Mouse (Mus musculus) forebrain, embryonic 15.5 days (tissue): ENCODE data around the gene Pex10. TPM values are rescaled to one million over a fixed set of nuclear protein-coding genes. Genes with fewer than 3 reads are reported as not detected.

Experiments used
- ATAC-seq: fragments of 200-750 bp; cut with Nextera tagmentation; replicated peaks from 2 replicates; pipeline ENCODE4 v1.8.0; 2017; ENCODE audit warnings: mild to moderate bottlenecking, moderate TSS enrichment, moderate library complexity
- H3K27ac ChIP-seq: fragments of 300-500 bp; sonication (generic); replicated peaks from 2 replicates; pipeline ENCODE4 v1.5.1; 2015; ENCODE audit warnings: mild to moderate bottlenecking, inconsistent platforms
- H3K27me3 ChIP-seq: fragments of 300-500 bp; sonication (generic); 2 replicates; pipeline ENCODE4 v1.6.1; 2015; ENCODE audit warnings: inconsistent platforms
- H3K36me3 ChIP-seq: fragments of 300-500 bp; sonication (generic); 2 replicates; pipeline ENCODE4 v1.6.1; 2015; ENCODE audit warnings: mild to moderate bottlenecking, inconsistent platforms
- H3K4me1 ChIP-seq: fragments of 300-500 bp; sonication (generic); 2 replicates; pipeline ENCODE4 v1.6.1; 2015; ENCODE audit warnings: inconsistent platforms
- H3K4me2 ChIP-seq: fragments of 300-500 bp; sonication (generic); replicated peaks from 2 replicates; pipeline ENCODE4 v1.6.1; 2015; ENCODE audit warnings: mild to moderate bottlenecking, inconsistent platforms
- H3K4me3 ChIP-seq: fragments of 300-500 bp; sonication (generic); 2 replicates; pipeline ENCODE4 v1.5.1; 2015; ENCODE audit warnings: mild to moderate bottlenecking, inconsistent platforms
- H3K9ac ChIP-seq: fragments of 300-500 bp; sonication (generic); replicated peaks from 2 replicates; pipeline ENCODE4 v1.6.1; 2015; ENCODE audit warnings: mild to moderate bottlenecking, inconsistent platforms
- H3K9me3 ChIP-seq: fragments of 300-500 bp; sonication (generic); 2 replicates; pipeline ENCODE4 v1.6.1; 2016; ENCODE audit warnings: inconsistent platforms
- WGBS: fragments of 180-500 bp; shearing (Covaris S2); methylation state at CpG from one replicate; pipeline ENCODE4 v1.1.7; 2015; ENCODE audit warnings: mixed read lengths; 5-methylcytosine and 5-hydroxymethylcytosine counted together
- polyA plus RNA-seq: library from polyadenylated mRNA; unstranded; fragments of >200 nt; fragmentation: Nextera tagmentation; extraction: Ambion mirVana; gene quantifications from 2 replicates; pipeline ENCODE4 v1.2.1, GENCODE M21; 2015

The Pex10 gene
- polyA plus RNA-seq, 1 experiment from 2014 or later = 22.0 TPM

GRCm38 (mm10) chr4:155085206-155086107 lies 18.6 kb downstream of the Pex10 start:
- WGBS = 6% methylated on average over 35 of the region's 35 CpGs

GRCm38 (mm10) chr4:155086108-155087024 lies 19.6 kb downstream of the Pex10 start, which contains the start of the genes Rer1 and Morn1:
Rer1 (minus strand) TSS chr4:155086382.
Morn1 (plus strand) TSS chr4:155086577.
- Histone ChIP-seq H3K27ac (peak within 1 kb of the TSS; percentile 93), H3K9ac (peak within 1 kb of the TSS; percentile 90), H3K9me3 (no peaks in the 10 kb centered on the region), H3K27me3 (no peaks in the 10 kb centered on the region), H3K4me2 (peak within 1 kb of the TSS; percentile 95), H3K36me3 (peaks cover 9% of the 10 kb centered on the region), H3K4me1 (peaks cover 25% of the 10 kb centered on the region), H3K4me3 (peak within 1 kb of the TSS; percentile 98)
- WGBS = under 1% methylated on average over 85 of the region's 85 CpGs
- ATAC-seq = peak; percentile 98

More at GRCm38 (mm10) chr4:155085206-155086107, 18.6 kb downstream of the Pex10 start:
- H3K9ac ChIP-seq = peak overlapping the region; percentile 90
- peak overlapping the region; percentile 93 for H3K27ac ChIP-seq
- ATAC-seq = no peak
- no peaks in the 10 kb centered on the region for H3K27me3 ChIP-seq
- H3K4me1 ChIP-seq = peaks cover 25% of the 10 kb centered on the region
- peak overlapping the region; percentile 98 for H3K4me3 ChIP-seq
- H3K36me3 ChIP-seq = peaks cover 16% of the 10 kb centered on the region
- peak overlapping the region; percentile 95 for H3K4me2 ChIP-seq
- H3K9me3 ChIP-seq = no peaks in the 10 kb centered on the region

GRCm38 (mm10) chr4:155089241-155089640 lies 22.4 kb downstream of the Pex10 start:
- H3K27me3 ChIP-seq = no peaks in the 10 kb centered on the region
- no peak for ATAC-seq
- H3K36me3 ChIP-seq = 0 out of 2 replicates have a peak, but pooled peaks cover 2% of the 10 kb centered on the region
- H3K9ac ChIP-seq = no peak overlapping the region
- no peak overlapping the region for H3K4me2 ChIP-seq
- H3K9me3 ChIP-seq = no peaks in the 10 kb centered on the region
- H3K4me1 ChIP-seq = peaks cover 23% of the 10 kb centered on the region
- H3K4me3 ChIP-seq = no peak overlapping the region
- 89% methylated on average over 5 of the region's 5 CpGs for WGBS
- H3K27ac ChIP-seq = no peak overlapping the region

GRCm38 (mm10) chr4:155090147-155090546 lies 23.3 kb downstream of the Pex10 start:
- Histone ChIP-seq H3K36me3 (0 out of 2 replicates have a peak, but pooled peaks cover 2% of the 10 kb centered on the region), H3K27ac (no peak overlapping the region), H3K4me1 (peaks cover 14% of the 10 kb centered on the region), H3K9me3 (no peaks in the 10 kb centered on the region), H3K9ac (no peak overlapping the region), H3K4me2 (no peak overlapping the region), H3K27me3 (no peaks in the 10 kb centered on the region), H3K4me3 (no peak overlapping the region)
- WGBS = 98% methylated on average over 4 of the region's 4 CpGs
- ATAC-seq = no peak

GRCm38 (mm10) chr4:155090688-155091449 lies 24.1 kb downstream of the Pex10 start:
- Histone ChIP-seq H3K27me3 (no peaks in the 10 kb centered on the region), H3K9me3 (no peaks in the 10 kb centered on the region), H3K4me2 (no peak overlapping the region), H3K4me3 (no peak overlapping the region), H3K36me3 (0 out of 2 replicates have a peak, but pooled peaks cover 2% of the 10 kb centered on the region), H3K9ac (no peak overlapping the region), H3K4me1 (peaks cover 12% of the 10 kb centered on the region), H3K27ac (no peak overlapping the region)
- 94% methylated on average over 13 of the region's 13 CpGs for WGBS
- ATAC-seq = no peak

GRCm38 (mm10) chr4:155092718-155093430 lies 26.1 kb downstream of the Pex10 start:
- 92% methylated on average over 19 of the region's 19 CpGs for WGBS
- H3K27me3 ChIP-seq = no peaks in the 10 kb centered on the region

GRCm38 (mm10) chr4:155093431-155094149 lies 26.8 kb downstream of the Pex10 start:
- WGBS = 87% methylated on average over 7 of the region's 7 CpGs
- Histone ChIP-seq H3K9me3 (no peaks in the 10 kb centered on the region), H3K9ac (no peak overlapping the region), H3K27ac (no peak overlapping the region), H3K27me3 (no peaks in the 10 kb centered on the region), H3K4me3 (no peak overlapping the region), H3K4me1 (peaks cover 4% of the 10 kb centered on the region), H3K4me2 (no peak overlapping the region), H3K36me3 (0 out of 2 replicates have a peak, but pooled peaks cover 2% of the 10 kb centered on the region)
- ATAC-seq = no peak

More at GRCm38 (mm10) chr4:155092718-155093430, 26.1 kb downstream of the Pex10 start:
- Histone ChIP-seq H3K9me3 (no peaks in the 10 kb centered on the region), H3K9ac (no peak overlapping the region), H3K27ac (no peak overlapping the region), H3K4me2 (no peak overlapping the region), H3K36me3 (0 out of 2 replicates have a peak, but pooled peaks cover 2% of the 10 kb centered on the region), H3K4me3 (no peak overlapping the region), H3K4me1 (peaks cover 4% of the 10 kb centered on the region)
- ATAC-seq = no peak

- H3K36me3 ChIP-seq = 0 out of 2 replicates have a peak, but pooled peaks cover 2% of the 10 kb centered on the region
- H3K4me3 ChIP-seq = no peak overlapping the region
- H3K27ac ChIP-seq = 0 out of 2 replicates have a peak overlapping the region, but pooled peaks have one; percentile 17
- no peak overlapping the region for H3K4me2 ChIP-seq
- no peaks in the 10 kb centered on the region for H3K9me3 ChIP-seq
- no peaks in the 10 kb centered on the region for H3K27me3 ChIP-seq
- 65% methylated on average over 3 of the region's 3 CpGs for WGBS
- peak; percentile 44; the same call in 1 of the 2 replicates for ATAC-seq
- H3K9ac ChIP-seq = no peak overlapping the region
- H3K4me1 ChIP-seq = peaks cover 4% of the 10 kb centered on the region
Observed at GRCm38 (mm10) chr4:155094565-155094964, 27.7 kb downstream of the Pex10 start.

- Histone ChIP-seq H3K4me2 (no peak overlapping the region), H3K9me3 (no peaks in the 10 kb centered on the region), H3K36me3 (0 out of 2 replicates have a peak, but pooled peaks cover 2% of the 10 kb centered on the region), H3K27me3 (no peaks in the 10 kb centered on the region), H3K4me3 (no peak overlapping the region), H3K27ac (0 out of 2 replicates have a peak overlapping the region, but pooled peaks have one; percentile 41), H3K4me1 (peaks cover 4% of the 10 kb centered on the region), H3K9ac (no peak overlapping the region)
- ATAC-seq = peak; percentile 90
- WGBS = 32% methylated on average over 8 of the region's 8 CpGs
Observed at GRCm38 (mm10) chr4:155095238-155095900, 28.6 kb downstream of the Pex10 start.

GRCm38 (mm10) chr4:155095967-155096366 lies 29.2 kb downstream of the Pex10 start:
- H3K4me2 ChIP-seq = no peak overlapping the region
- no peak overlapping the region for H3K27ac ChIP-seq
- no peak for ATAC-seq
- H3K27me3 ChIP-seq = no peaks in the 10 kb centered on the region
- H3K36me3 ChIP-seq = 0 out of 2 replicates have a peak, but pooled peaks cover 2% of the 10 kb centered on the region
- no peak overlapping the region for H3K9ac ChIP-seq
- H3K9me3 ChIP-seq = no peaks in the 10 kb centered on the region
- 83% methylated on average over 8 of the region's 8 CpGs for WGBS
- no peak overlapping the region for H3K4me3 ChIP-seq
- peaks cover 4% of the 10 kb centered on the region for H3K4me1 ChIP-seq
